Mouse (Mus musculus) left cerebral cortex, postnatal 10 days (tissue): Measurements from ENCODE around the gene Hspg2. TPM values are rescaled to one million over a fixed set of nuclear protein-coding genes. Genes with fewer than 3 reads are reported as not detected.
"Not testable (repeated sequence)": the region's sequence is repeated elsewhere in the genome, so short reads cannot be mapped to it uniquely, and the experiment has no call there.

Experiments used
- DNase-seq, 2 experiments: peaks; one replicate each; pipeline ENCODE4 v3.0.0; 2021 to 2022; ENCODE audit warnings: low spot score in 2 of 2, mixed read lengths in 1 of 2; ENCODE audit errors: extremely low spot score in 1 of 2
- intact Hi-C: fragments of 180-260 bp; cut with DNase I; formaldehyde crosslinking; loops from one replicate; pipeline ENCODE4 v1.15.1; 2025
- total RNA-seq, 2 experiments: library from RNA; stranded (reverse); gene quantifications; 2 replicates each; pipeline ENCODE4 v1.2.3; 2021

Hspg2 gene
- total RNA-seq, 2 experiments from 2014 or later: 11.0 to 11.5 TPM

GRCm38 (mm10) chr4:137521966-137522365 lies 53.4 kb downstream of the Hspg2 start:
- intact Hi-C loops: no loop called here

GRCm38 (mm10) chr4:137525426-137525825 lies 56.9 kb downstream of the Hspg2 start:
- DNase-seq: no peak
- intact Hi-C loops: no loop called here

More at GRCm38 (mm10) chr4:137521966-137522365, 53.4 kb downstream of the Hspg2 start:
- no peak for DNase-seq

- DNase-seq: no peak
- intact Hi-C loops: no loop called here
These were observed 58.8 kb downstream of the Hspg2 start for GRCm38 (mm10) chr4:137527368-137527767.

- no peak for DNase-seq
- intact Hi-C loops: no loop called here
These were observed 59.3 kb downstream of the Hspg2 start for GRCm38 (mm10) chr4:137527872-137528271.

- intact Hi-C loops: no loop called here
- DNase-seq: no peak
These were observed 71.8 kb downstream of the Hspg2 start for GRCm38 (mm10) chr4:137540356-137540755.

- intact Hi-C loops: no loop called here
- no peak for DNase-seq
These were observed 74.4 kb downstream of the Hspg2 start for GRCm38 (mm10) chr4:137542968-137543367.

GRCm38 (mm10) chr4:137545568-137545967 lies 77.0 kb downstream of the Hspg2 start:
- DNase-seq: no peak
- intact Hi-C loops: no loop called here

- intact Hi-C loops: no loop called here
- peak in 1 of 2 experiments; percentile 5 for DNase-seq
These were observed 77.5 kb downstream of the Hspg2 start for GRCm38 (mm10) chr4:137546003-137546525.

- DNase-seq: no peak
- intact Hi-C loops: no loop called here
These were observed 84.9 kb downstream of the Hspg2 start for GRCm38 (mm10) chr4:137553466-137553865.

- intact Hi-C loops: no loop called here
- DNase-seq: no peak
These were observed 88.2 kb downstream of the Hspg2 start for GRCm38 (mm10) chr4:137556673-137557210.

- intact Hi-C loops: no loop called here
These were observed 101.3 kb downstream of the Hspg2 start for GRCm38 (mm10) chr4:137569873-137570272.

GRCm38 (mm10) chr4:137574469-137574868 lies 105.9 kb downstream of the Hspg2 start, which contains the start of gene Ldlrad2:
Gene Ldlrad2, minus strand, starts transcription at chr4:137574569.
- intact Hi-C loops: no loop called here
- no peak for DNase-seq

More at GRCm38 (mm10) chr4:137569873-137570272, 101.3 kb downstream of the Hspg2 start:
- DNase-seq: no peak

- no peak for DNase-seq
- intact Hi-C loops: loop anchor here (5.0 kb wide), 1 partner anchor 135 kb away; no protein-coding TSS in a partner anchor
These were observed 108.9 kb downstream of the Hspg2 start for GRCm38 (mm10) chr4:137577486-137577885.

- peak in 1 of 2 experiments; percentile 59 for DNase-seq
These were observed 109.7 kb downstream of the Hspg2 start for GRCm38 (mm10) chr4:137578181-137578845.

GRCm38 (mm10) chr4:137579789-137580188 lies 111.2 kb downstream of the Hspg2 start:
- intact Hi-C loops: loop anchor here (5.0 kb wide), 1 partner anchor 137 kb away; no protein-coding TSS in a partner anchor
- DNase-seq: no peak

More at GRCm38 (mm10) chr4:137578181-137578845, 109.7 kb downstream of the Hspg2 start:
- intact Hi-C loops: loop anchor here (5.0 kb wide), 1 partner anchor 136 kb away; no protein-coding TSS in a partner anchor

- no peak for DNase-seq
- intact Hi-C loops: no loop called here
These were observed 111.7 kb downstream of the Hspg2 start for GRCm38 (mm10) chr4:137580299-137580698.

GRCm38 (mm10) chr4:137581815-137582214 lies 113.2 kb downstream of the Hspg2 start:
- intact Hi-C loops: no loop called here

GRCm38 (mm10) chr4:137589095-137589494 lies 120.5 kb downstream of the Hspg2 start:
- DNase-seq, intact Hi-C loops: not testable (repeated sequence)

More at GRCm38 (mm10) chr4:137581815-137582214, 113.2 kb downstream of the Hspg2 start:
- DNase-seq: no peak

GRCm38 (mm10) chr4:137589586-137589985 lies 121.0 kb downstream of the Hspg2 start:
- DNase-seq: no peak
- intact Hi-C loops: no loop called here

- no peak for DNase-seq
- intact Hi-C loops: no loop called here
These were observed 122.4 kb downstream of the Hspg2 start for GRCm38 (mm10) chr4:137590961-137591360.
